Mouse (Mus musculus) liver, adult 2 months (tissue): ENCODE results near the gene Zc3hav1l. TPM values are rescaled to one million over a fixed set of nuclear protein-coding genes. Genes with fewer than 3 reads are reported as not detected.

ENCODE experiments used
- DNase-seq: peaks from one replicate; pipeline ENCODE4 v3.0.0-alpha.2; 2011; ENCODE audit warnings: low read depth, low spot score; ENCODE audit errors: extremely low read depth
- H3K27ac ChIP-seq: fragments of 200-500 bp; replicated peaks from 2 replicates; pipeline ENCODE4 v1.5.1; 2012; ENCODE audit warnings: low read depth, mild to moderate bottlenecking, control low read depth, inconsistent platforms, low read length; ENCODE audit not compliant: insufficient read depth
- H3K27me3 ChIP-seq: fragments of 200-500 bp; 2 replicates; pipeline ENCODE4 v1.6.1; 2012; ENCODE audit warnings: mild to moderate bottlenecking, moderate library complexity, low read length, inconsistent platforms; ENCODE audit not compliant: control insufficient read depth, insufficient read depth
- H3K36me3 ChIP-seq: fragments of 200-500 bp; 2 replicates; pipeline ENCODE4 v1.6.1; 2012; ENCODE audit warnings: low read length, inconsistent platforms; ENCODE audit not compliant: control insufficient read depth, insufficient read depth
- H3K4me1 ChIP-seq: fragments of 200-500 bp; 2 replicates; pipeline ENCODE4 v1.6.1; 2011; ENCODE audit warnings: low read length; ENCODE audit not compliant: control insufficient read depth, insufficient read depth
- H3K4me3 ChIP-seq: fragments of 200-500 bp; 2 replicates; pipeline ENCODE4 v1.5.1; 2011; ENCODE audit warnings: low read depth, mild to moderate bottlenecking, control low read depth, low read length, moderate library complexity; ENCODE audit not compliant: insufficient read depth
- H3K79me2 ChIP-seq: fragments of 200-500 bp; 2 replicates; pipeline ENCODE4 v1.6.1; 2012; ENCODE audit warnings: inconsistent platforms, mild to moderate bottlenecking, low read length, moderate library complexity; ENCODE audit not compliant: control insufficient read depth, insufficient read depth
- H3K9ac ChIP-seq: fragments of 200-500 bp; 2 replicates; pipeline ENCODE4 v1.6.1; 2012; ENCODE audit warnings: low read depth, mild to moderate bottlenecking, control low read depth, inconsistent platforms, low read length
- CTCF ChIP-seq: fragments of 200-500 bp; IDR thresholded peaks from 2 replicates; pipeline ENCODE4 v1.5.1; 2011; ENCODE audit warnings: low read depth, low read length, control low read depth
- POLR2A ChIP-seq: fragments of 200-500 bp; IDR thresholded peaks from 2 replicates; pipeline ENCODE4 v1.6.1; 2011; ENCODE audit warnings: low read length, control low read depth; ENCODE audit not compliant: insufficient read depth; ENCODE audit errors: extremely low read depth
- WGBS: fragments of 180-500 bp; shearing (Covaris S2); methylation state at CpG from one replicate; pipeline ENCODE4 v1.1.7; 2018; 5-methylcytosine and 5-hydroxymethylcytosine counted together
- polyA plus RNA-seq: library from polyadenylated mRNA; depleted of rRNA; stranded (reverse); fragments of >200 nt; gene quantifications from 2 replicates; pipeline ENCODE4 v1.2.3, GENCODE M21; 2012
- total RNA-seq: library from RNA; depleted of rRNA; stranded (reverse); fragments of >200 nt; gene quantifications from 2 replicates; pipeline ENCODE4 v1.2.3, GENCODE M21; 2014

Zc3hav1l gene
- total and polyA plus RNA-seq, 2 experiments: 0.15 to 0.18 TPM

DNA sequence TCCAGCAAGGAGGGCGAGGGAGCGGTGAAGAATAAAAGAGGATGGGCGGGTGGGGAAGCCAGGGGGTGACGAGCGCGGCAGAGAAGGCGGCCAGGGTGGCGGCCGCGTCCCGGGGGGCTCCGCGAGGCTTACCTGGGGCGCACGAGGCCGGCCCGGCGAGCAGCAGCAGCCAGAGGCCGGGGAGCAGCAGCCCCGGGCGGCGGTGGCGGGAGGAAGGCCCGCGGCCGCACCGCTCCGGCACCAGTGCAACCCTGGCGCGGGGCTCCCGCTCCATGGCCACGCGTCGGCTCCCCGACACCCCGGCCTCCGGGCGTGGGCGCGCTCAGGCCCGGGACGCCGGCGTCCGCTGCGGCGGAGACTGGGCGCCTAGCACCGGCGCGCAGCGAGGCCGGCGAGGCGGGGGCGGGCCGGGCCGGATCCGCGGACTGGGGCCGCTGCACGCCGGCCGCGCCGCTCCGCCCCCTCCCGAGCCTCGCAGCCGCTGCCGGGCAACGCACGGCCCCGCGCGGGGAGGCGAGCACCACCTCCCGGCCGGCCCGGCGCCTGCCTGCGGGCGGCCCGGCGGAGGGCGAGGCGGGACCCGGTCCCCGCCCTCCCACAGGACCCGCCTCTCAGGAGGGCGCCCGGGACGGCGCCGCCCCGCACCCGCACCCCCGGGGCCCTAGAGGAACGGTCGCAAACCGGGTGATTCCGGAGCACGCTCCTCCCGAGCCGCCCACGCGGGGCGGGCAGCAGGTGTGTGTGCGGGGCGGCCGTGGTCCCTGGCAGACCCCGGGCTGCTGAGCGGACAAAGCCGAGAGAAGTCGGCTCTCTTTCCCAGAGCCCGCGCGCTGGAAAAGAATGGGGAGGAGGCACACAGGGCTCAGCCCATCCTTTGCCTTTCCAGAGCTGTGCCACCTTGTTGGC lies 45.1 kb downstream of the Zc3hav1l start, which contains the start of gene D630045J12Rik:
Gene D630045J12Rik, minus strand, starts transcription at position 274 of the 906 bp plus-strand sequence.
- H3K27me3 ChIP-seq: no peaks in the 10 kb centered on the region
- H3K4me1 ChIP-seq: peaks cover 5% of the 10 kb centered on the region; the same call in 1 of the 2 replicates
- no peaks in the 10 kb centered on the region for H3K79me2 ChIP-seq
- peak within 1 kb of the TSS; percentile 86 for H3K4me3 ChIP-seq
- 0 out of 2 replicates have a peak within 1 kb of the TSS, but pooled peaks have one; percentile 10 for H3K27ac ChIP-seq
- peak within 1 kb of the TSS; percentile 82 for H3K9ac ChIP-seq
- no peaks in the 10 kb centered on the region for H3K36me3 ChIP-seq
- 2% methylated on average over 114 of the region's 118 CpGs for WGBS
- TF ChIP-seq POLR2A: no peak
- TF ChIP-seq CTCF: peak; percentile 47
- peak; percentile 45 for DNase-seq

DNA sequence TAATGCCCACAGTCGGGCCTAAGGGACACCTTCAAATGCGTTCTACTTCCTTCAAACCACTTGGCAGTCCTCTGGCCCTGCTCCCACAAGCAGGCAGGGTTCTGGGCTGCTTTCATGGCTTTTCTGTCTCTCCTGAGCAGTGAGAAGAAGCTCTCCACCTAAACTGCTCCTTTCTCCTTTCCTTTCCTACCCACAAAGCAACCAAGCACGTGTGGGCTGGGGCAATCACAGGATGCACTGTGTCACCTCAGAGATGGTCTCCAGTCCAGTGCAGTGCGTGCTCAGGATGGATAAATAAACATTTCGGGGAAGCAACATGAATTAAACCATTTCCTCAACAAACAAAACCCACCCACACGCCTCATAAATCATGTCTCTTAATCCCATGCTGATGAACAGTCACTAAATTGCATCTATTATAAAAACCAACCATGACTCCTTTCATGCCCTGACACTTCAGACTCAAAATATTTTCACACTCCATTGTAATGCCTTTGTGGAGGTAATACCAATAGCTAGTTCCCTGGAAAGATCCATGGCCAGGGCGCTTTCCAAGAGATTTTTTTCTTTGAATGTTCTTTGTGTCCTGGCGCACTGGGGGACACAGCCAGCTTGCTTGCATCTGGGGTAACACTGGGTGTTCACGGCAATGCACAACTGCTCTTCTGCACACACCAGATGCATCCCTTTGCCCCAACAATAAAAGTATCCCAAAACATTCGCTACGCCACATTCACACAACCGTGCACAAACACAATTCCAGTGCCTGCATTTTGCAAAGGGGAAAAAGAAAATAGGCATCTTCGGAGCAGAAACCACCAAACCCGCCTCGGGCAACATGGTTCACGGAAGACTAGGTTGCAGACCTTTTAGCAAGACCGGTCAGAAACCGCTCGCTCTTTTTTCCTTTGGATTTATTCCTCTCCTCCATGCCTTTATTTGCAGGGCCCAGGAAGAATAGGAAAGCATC lies 46.0 kb downstream of the Zc3hav1l start:
- Histone ChIP-seq H3K4me1 (peaks cover 5% of the 10 kb centered on the region; the same call in 1 of the 2 replicates), H3K9ac (peak overlapping the region; percentile 82), H3K36me3 (no peaks in the 10 kb centered on the region), H3K79me2 (no peaks in the 10 kb centered on the region), H3K4me3 (peak overlapping the region; percentile 76), H3K27ac (no peak overlapping the region), H3K27me3 (no peaks in the 10 kb centered on the region)
- DNase-seq: no peak
- TF ChIP-seq CTCF (no peak), POLR2A (no peak)
- WGBS: 29% methylated on average over 19 of the region's 19 CpGs

DNA sequence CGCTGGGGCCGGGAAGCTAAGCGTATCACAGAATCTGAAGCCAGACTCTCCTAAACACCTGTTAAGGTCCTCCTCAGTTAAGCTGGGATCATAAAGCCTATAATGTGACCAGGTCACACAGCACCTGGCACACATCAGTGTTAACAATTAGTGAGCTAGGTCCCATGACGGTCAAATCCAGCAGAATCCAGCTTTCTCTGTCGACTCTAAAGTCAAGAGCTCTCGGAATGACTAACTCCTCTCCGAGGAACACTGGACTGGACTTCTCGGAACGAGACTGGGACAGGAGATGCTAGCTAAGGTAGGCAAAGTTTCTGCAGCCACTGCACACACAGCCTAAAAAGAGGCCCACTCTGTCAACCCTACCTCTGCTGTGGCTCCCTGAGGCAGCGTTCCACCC lies 46.9 kb downstream of the Zc3hav1l start:
- H3K27me3 ChIP-seq: no peaks in the 10 kb centered on the region
- TF ChIP-seq CTCF (no peak), POLR2A (no peak)
- H3K9ac ChIP-seq: no peak overlapping the region
- no peak overlapping the region for H3K4me3 ChIP-seq
- no peak overlapping the region for H3K27ac ChIP-seq
- no peak for DNase-seq
- no peaks in the 10 kb centered on the region for H3K36me3 ChIP-seq
- H3K79me2 ChIP-seq: no peaks in the 10 kb centered on the region
- WGBS: 95% methylated on average over 10 of the region's 10 CpGs
- H3K4me1 ChIP-seq: peaks cover 5% of the 10 kb centered on the region; the same call in 1 of the 2 replicates

DNA sequence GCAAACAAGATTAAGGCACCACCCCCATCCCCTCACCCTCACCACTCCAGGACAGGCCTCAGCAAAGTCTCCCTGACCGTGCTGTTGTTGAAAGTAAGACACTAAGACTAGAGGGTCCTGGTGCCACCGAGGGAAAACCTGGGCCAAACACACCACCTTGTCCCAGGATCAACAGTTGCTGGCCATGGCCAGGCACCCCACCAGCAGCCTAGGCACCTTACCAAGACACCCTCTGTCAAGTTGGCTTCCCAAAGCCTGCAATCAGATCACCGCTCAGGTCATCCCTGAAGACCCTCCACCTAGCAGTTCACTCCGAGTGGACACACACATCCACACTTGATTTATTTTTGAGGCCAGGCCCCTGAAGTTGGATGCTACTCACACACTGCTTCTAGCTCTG lies 47.6 kb downstream of the Zc3hav1l start:
- 88% methylated on average over 4 of the region's 4 CpGs for WGBS
- no peaks in the 10 kb centered on the region for H3K27me3 ChIP-seq
- no peak overlapping the region for H3K4me3 ChIP-seq
- no peak for DNase-seq
- no peaks in the 10 kb centered on the region for H3K79me2 ChIP-seq
- H3K9ac ChIP-seq: no peak overlapping the region
- H3K36me3 ChIP-seq: no peaks in the 10 kb centered on the region
- no peak overlapping the region for H3K27ac ChIP-seq
- TF ChIP-seq CTCF (no peak), POLR2A (no peak)
- peaks cover 5% of the 10 kb centered on the region; the same call in 1 of the 2 replicates for H3K4me1 ChIP-seq

DNA sequence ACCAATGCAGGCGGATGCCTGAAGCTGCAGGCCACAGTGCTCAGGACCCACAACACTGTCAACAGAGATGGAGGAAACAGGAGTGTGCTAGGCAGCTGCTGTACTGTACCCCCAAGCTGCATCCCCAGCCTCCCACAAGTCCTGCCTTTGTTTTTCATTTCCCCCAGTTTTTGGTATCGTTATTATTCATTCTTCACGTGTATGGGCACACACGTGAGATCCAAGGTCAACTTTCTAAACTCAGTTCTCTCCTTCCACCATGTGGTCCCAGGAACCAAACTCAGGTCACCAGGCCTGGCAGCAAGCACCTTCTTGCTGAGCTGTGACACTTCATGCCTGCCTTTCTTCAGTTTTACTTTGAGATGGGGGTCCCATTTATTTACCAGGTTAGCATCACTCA lies 51.7 kb downstream of the Zc3hav1l start:
- H3K27me3 ChIP-seq: no peaks in the 10 kb centered on the region
- H3K4me1 ChIP-seq: no peaks in the 10 kb centered on the region
- WGBS: 88% methylated on average over 4 of the region's 4 CpGs
- no peak for TF ChIP-seq POLR2A
- TF ChIP-seq CTCF: no peak
- H3K9ac ChIP-seq: no peak overlapping the region
- H3K4me3 ChIP-seq: no peak overlapping the region
- no peak overlapping the region for H3K27ac ChIP-seq
- no peak for DNase-seq
- H3K79me2 ChIP-seq: no peaks in the 10 kb centered on the region
- H3K36me3 ChIP-seq: no peaks in the 10 kb centered on the region
